Mouse (Mus musculus): ENCODE data around the gene Pld4. TPM values are rescaled to one million over a fixed set of nuclear protein-coding genes. Genes with fewer than 3 reads are reported as not detected.
A peak's percentile ranks its signal among the peaks of the same experiment; 100 is the strongest.

Pld4 gene
- polyA plus RNA-seq, 1 experiment from 2014 or later: 6.0 TPM

- H3K9ac ChIP-seq (replicated peaks; ENCODE audit: low read length): no peak overlapping the region
- H3K36me3 ChIP-seq (ENCODE audit: control insufficient read depth, insufficient read depth, low read length): peaks cover 50% of the 10 kb centered on the region
- no peaks in the 10 kb centered on the region for H3K27me3 ChIP-seq (ENCODE audit: control insufficient read depth, insufficient read depth, low read length)
- H3K9me3 ChIP-seq (ENCODE audit: control insufficient read depth, low read length): no peaks in the 10 kb centered on the region
- H3K4me3 ChIP-seq (replicated peaks; ENCODE audit: low read depth, low read length): no peak overlapping the region
- H3K27ac ChIP-seq (replicated peaks; ENCODE audit: low read depth, low read length): no peak overlapping the region
- no peak overlapping the region for H3K4me2 ChIP-seq (ENCODE audit: low read length)
- WGBS: 90% methylated on average over 11 of the region's 11 CpGs
- peaks cover 9% of the 10 kb centered on the region for H3K4me1 ChIP-seq (ENCODE audit: control insufficient read depth, insufficient read depth, low read length)
- ATAC-seq (ENCODE audit: low FRiP score, low TSS enrichment): no peak
- DNase-seq: no peak
These were observed 16.2 kb upstream of the Pld4 start for GRCm38 (mm10) chr12:112744211-112744610.

DNA sequence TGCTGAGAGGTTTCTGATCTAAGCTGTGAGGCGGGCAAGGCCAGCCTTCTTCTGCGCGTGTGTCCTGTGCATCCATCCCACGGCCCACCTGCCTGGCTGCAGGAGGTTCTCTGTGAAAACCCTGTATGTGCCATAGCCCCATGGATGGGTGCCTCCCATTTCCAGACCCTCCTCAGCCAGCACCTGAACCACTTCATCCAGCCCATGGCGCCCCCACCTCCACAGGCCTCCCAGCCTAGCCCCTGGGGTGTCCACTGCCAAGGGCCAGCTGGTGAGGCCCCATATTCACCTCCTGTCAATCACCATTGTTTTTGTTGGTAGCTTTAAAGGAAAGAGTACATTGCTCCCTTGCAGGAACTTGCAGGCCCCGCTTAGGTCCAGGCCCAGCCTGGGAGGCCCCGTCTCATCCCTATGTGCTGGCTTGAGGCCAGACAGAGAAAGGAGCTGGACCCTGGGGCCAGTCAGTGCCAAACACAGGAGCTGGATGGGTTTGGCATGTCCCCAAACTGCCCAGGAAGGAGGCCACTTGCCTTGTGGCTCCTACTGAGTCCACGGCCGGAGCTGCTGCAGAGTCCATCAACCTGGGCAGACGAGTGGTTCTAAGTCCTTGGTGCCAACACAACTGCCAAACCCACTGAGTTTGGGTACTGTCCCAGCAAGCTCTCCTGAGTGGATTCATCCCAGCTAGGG is 15.4 kb upstream of the Pld4 start:
- DNase-seq (peak; percentile 13), ATAC-seq (ENCODE audit: low FRiP score, low TSS enrichment) (no peak)
- Histone ChIP-seq H3K27me3 (ENCODE audit: control insufficient read depth, insufficient read depth, low read length) (no peaks in the 10 kb centered on the region), H3K4me1 (ENCODE audit: control insufficient read depth, insufficient read depth, low read length) (peaks cover 9% of the 10 kb centered on the region), H3K4me2 (ENCODE audit: low read length) (no peak overlapping the region), H3K27ac (replicated peaks; ENCODE audit: low read depth, low read length) (no peak overlapping the region), H3K4me3 (replicated peaks; ENCODE audit: low read depth, low read length) (no peak overlapping the region), H3K9me3 (ENCODE audit: control insufficient read depth, low read length) (no peaks in the 10 kb centered on the region), H3K9ac (replicated peaks; ENCODE audit: low read length) (no peak overlapping the region), H3K36me3 (ENCODE audit: control insufficient read depth, insufficient read depth, low read length) (peaks cover 42% of the 10 kb centered on the region)
- 87% methylated on average over 10 of the region's 10 CpGs for WGBS

DNA sequence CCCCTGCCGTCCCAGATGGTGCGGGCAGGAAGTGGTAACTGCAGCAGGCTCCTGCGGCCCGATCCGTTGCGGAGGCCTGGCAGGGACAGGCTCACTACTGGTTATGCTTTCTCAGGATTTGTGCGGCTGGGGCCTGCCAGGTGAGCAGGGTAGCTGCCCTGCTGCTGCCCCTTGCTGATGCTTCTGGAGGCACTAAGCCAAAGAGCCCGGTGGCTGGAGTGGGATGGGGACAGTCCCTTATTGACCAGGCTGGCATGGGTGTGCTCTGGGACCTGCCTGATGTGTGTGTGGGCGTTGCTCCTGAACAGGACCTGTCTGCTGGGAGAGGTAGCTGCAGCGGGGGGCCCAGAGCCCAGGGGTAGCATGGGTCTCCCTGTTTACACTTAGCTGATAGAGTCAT is 14.7 kb upstream of the Pld4 start:
- no peak overlapping the region for H3K4me2 ChIP-seq (ENCODE audit: low read length)
- no peak for DNase-seq
- H3K9ac ChIP-seq (replicated peaks; ENCODE audit: low read length): no peak overlapping the region

DNA sequence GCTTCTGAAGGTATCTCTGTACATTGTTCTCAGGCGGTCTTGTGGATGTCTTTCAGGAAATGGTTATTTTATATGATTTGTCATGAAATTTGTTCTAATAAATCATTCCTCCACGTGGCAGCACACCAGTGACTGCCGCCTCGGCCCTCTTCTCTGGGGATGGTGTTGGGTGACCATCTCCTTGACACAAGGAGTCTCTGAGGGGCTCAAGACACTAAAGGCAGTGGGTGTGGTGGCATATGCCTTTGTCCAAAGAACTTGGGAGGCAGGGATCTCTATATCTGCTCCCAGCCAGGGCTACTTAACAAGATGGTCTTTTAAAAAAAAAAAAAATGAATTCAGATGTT is 14.0 kb upstream of the Pld4 start:
- H3K27ac ChIP-seq (replicated peaks; ENCODE audit: low read depth, low read length): peak overlapping the region; percentile 92; the same call in 1 of the 2 replicates
- H3K36me3 ChIP-seq (ENCODE audit: control insufficient read depth, insufficient read depth, low read length): peaks cover 28% of the 10 kb centered on the region
- no peak overlapping the region for H3K4me2 ChIP-seq (ENCODE audit: low read length)
- no peak overlapping the region for H3K9ac ChIP-seq (replicated peaks; ENCODE audit: low read length)
- H3K27me3 ChIP-seq (ENCODE audit: control insufficient read depth, insufficient read depth, low read length): no peaks in the 10 kb centered on the region
- DNase-seq (no peak), ATAC-seq (ENCODE audit: low FRiP score, low TSS enrichment) (peak; percentile 11; the same call in 1 of the 2 replicates)
- no peaks in the 10 kb centered on the region for H3K9me3 ChIP-seq (ENCODE audit: control insufficient read depth, low read length)
- H3K4me1 ChIP-seq (ENCODE audit: control insufficient read depth, insufficient read depth, low read length): peaks cover 9% of the 10 kb centered on the region
- WGBS: 80% methylated on average over 4 of the region's 4 CpGs
- no peak overlapping the region for H3K4me3 ChIP-seq (replicated peaks; ENCODE audit: low read depth, low read length)

More for the DNA sequence above, 14.7 kb upstream of the Pld4 start:
- Histone ChIP-seq H3K9me3 (ENCODE audit: control insufficient read depth, low read length) (no peaks in the 10 kb centered on the region), H3K4me1 (ENCODE audit: control insufficient read depth, insufficient read depth, low read length) (peaks cover 9% of the 10 kb centered on the region), H3K4me3 (replicated peaks; ENCODE audit: low read depth, low read length) (no peak overlapping the region), H3K27me3 (ENCODE audit: control insufficient read depth, insufficient read depth, low read length) (no peaks in the 10 kb centered on the region), H3K36me3 (ENCODE audit: control insufficient read depth, insufficient read depth, low read length) (peaks cover 35% of the 10 kb centered on the region), H3K27ac (replicated peaks; ENCODE audit: low read depth, low read length) (no peak overlapping the region)
- no peak for ATAC-seq (ENCODE audit: low FRiP score, low TSS enrichment)
- 95% methylated on average over 10 of the region's 10 CpGs for WGBS

- Histone ChIP-seq H3K9me3 (ENCODE audit: control insufficient read depth, low read length) (no peaks in the 10 kb centered on the region), H3K36me3 (ENCODE audit: control insufficient read depth, insufficient read depth, low read length) (peaks cover 27% of the 10 kb centered on the region), H3K9ac (replicated peaks; ENCODE audit: low read length) (peak overlapping the region; percentile 42; the same call in 1 of the 2 replicates), H3K4me3 (replicated peaks; ENCODE audit: low read depth, low read length) (no peak overlapping the region), H3K27me3 (ENCODE audit: control insufficient read depth, insufficient read depth, low read length) (no peaks in the 10 kb centered on the region), H3K4me2 (ENCODE audit: low read length) (peak overlapping the region; percentile 24), H3K27ac (replicated peaks; ENCODE audit: low read depth, low read length) (peak overlapping the region; percentile 92), H3K4me1 (ENCODE audit: control insufficient read depth, insufficient read depth, low read length) (peaks cover 9% of the 10 kb centered on the region)
- peak; percentile 86 for DNase-seq
- peak; percentile 62; the same call in 1 of the 2 replicates for ATAC-seq (ENCODE audit: low FRiP score, low TSS enrichment)
- WGBS: 15% methylated on average over 10 of the region's 10 CpGs
These were observed 13.4 kb upstream of the Pld4 start for GRCm38 (mm10) chr12:112746808-112747605.

DNA sequence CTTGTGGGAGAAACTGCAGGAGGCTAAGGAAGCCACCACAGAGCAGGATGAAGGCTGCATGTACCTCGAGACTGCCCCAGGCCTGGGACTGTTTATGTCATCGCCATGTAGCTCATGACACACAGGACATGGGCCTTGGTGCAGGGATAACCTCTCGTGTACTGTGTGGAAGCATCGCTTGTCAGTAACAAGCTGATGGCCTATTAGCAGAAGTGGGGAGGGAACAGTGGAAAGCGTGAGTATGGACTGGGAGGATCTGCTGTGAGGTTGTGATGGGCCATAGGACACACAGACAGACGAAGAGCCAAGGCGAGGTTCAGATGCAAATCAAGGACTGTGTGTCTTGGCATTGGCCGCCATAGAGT is 12.9 kb upstream of the Pld4 start:
- H3K4me1 ChIP-seq (ENCODE audit: control insufficient read depth, insufficient read depth, low read length): peaks cover 9% of the 10 kb centered on the region
- H3K4me2 ChIP-seq (ENCODE audit: low read length): peak overlapping the region; percentile 24; the same call in 1 of the 2 replicates
- ATAC-seq (ENCODE audit: low FRiP score, low TSS enrichment) (peak; percentile 48; the same call in 1 of the 2 replicates), DNase-seq (no peak)
- 69% methylated on average over 8 of the region's 8 CpGs for WGBS
- no peak overlapping the region for H3K4me3 ChIP-seq (replicated peaks; ENCODE audit: low read depth, low read length)
- H3K27ac ChIP-seq (replicated peaks; ENCODE audit: low read depth, low read length): peak overlapping the region; percentile 92
- H3K9me3 ChIP-seq (ENCODE audit: control insufficient read depth, low read length): no peaks in the 10 kb centered on the region
- H3K36me3 ChIP-seq (ENCODE audit: control insufficient read depth, insufficient read depth, low read length): peaks cover 25% of the 10 kb centered on the region
- no peaks in the 10 kb centered on the region for H3K27me3 ChIP-seq (ENCODE audit: control insufficient read depth, insufficient read depth, low read length)
- peak overlapping the region; percentile 42; the same call in 1 of the 2 replicates for H3K9ac ChIP-seq (replicated peaks; ENCODE audit: low read length)

DNA sequence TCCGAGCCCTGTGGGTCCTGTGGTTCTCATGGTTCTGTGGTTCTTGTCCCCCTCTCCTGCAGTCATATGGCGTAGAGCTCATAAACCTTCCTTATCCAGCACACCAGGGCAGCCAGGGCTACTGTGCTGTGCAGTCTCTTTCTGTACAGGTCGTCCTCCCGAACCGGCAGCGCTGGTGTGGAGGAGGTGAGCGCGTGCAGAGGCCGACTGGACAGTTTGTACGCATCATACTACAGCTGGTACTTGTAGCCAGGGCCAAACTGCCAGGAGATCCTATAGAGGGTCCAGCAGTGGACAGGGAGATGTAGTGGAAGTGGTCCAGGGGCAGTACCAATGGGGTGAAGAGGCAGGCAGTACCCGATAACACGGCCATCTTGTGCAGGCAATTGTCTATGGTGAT is 9.5 kb upstream of the Pld4 start:
- no peaks in the 10 kb centered on the region for H3K9me3 ChIP-seq (ENCODE audit: control insufficient read depth, low read length)
- no peaks in the 10 kb centered on the region for H3K27me3 ChIP-seq (ENCODE audit: control insufficient read depth, insufficient read depth, low read length)
- no peak overlapping the region for H3K9ac ChIP-seq (replicated peaks; ENCODE audit: low read length)
- H3K27ac ChIP-seq (replicated peaks; ENCODE audit: low read depth, low read length): no peak overlapping the region
- peaks cover 9% of the 10 kb centered on the region for H3K4me1 ChIP-seq (ENCODE audit: control insufficient read depth, insufficient read depth, low read length)
- no peak overlapping the region for H3K4me3 ChIP-seq (replicated peaks; ENCODE audit: low read depth, low read length)
- DNase-seq (no peak), ATAC-seq (ENCODE audit: low FRiP score, low TSS enrichment) (no peak)
- no peak overlapping the region for H3K4me2 ChIP-seq (ENCODE audit: low read length)
- H3K36me3 ChIP-seq (ENCODE audit: control insufficient read depth, insufficient read depth, low read length): no peaks in the 10 kb centered on the region
- WGBS: 90% methylated on average over 12 of the region's 12 CpGs

GRCm38 (mm10) chr12:112752399-112752798 is 8.1 kb upstream of the Pld4 start:
- H3K27me3 ChIP-seq (ENCODE audit: control insufficient read depth, insufficient read depth, low read length): no peaks in the 10 kb centered on the region
- no peaks in the 10 kb centered on the region for H3K36me3 ChIP-seq (ENCODE audit: control insufficient read depth, insufficient read depth, low read length)
- H3K4me3 ChIP-seq (replicated peaks; ENCODE audit: low read depth, low read length): no peak overlapping the region
- no peak overlapping the region for H3K27ac ChIP-seq (replicated peaks; ENCODE audit: low read depth, low read length)
- no peak overlapping the region for H3K4me2 ChIP-seq (ENCODE audit: low read length)
- H3K4me1 ChIP-seq (ENCODE audit: control insufficient read depth, insufficient read depth, low read length): peaks cover 3% of the 10 kb centered on the region; the same call in 1 of the 2 replicates
- DNase-seq (no peak), ATAC-seq (ENCODE audit: low FRiP score, low TSS enrichment) (no peak)
- no peaks in the 10 kb centered on the region for H3K9me3 ChIP-seq (ENCODE audit: control insufficient read depth, low read length)
- 67% methylated on average over 2 of the region's 2 CpGs for WGBS
- no peak overlapping the region for H3K9ac ChIP-seq (replicated peaks; ENCODE audit: low read length)

Data from midbrain, embryonic 14.5 days (tissue).